Mouse (Mus musculus): ENCODE measurements around the gene Tmem229b.

Gene Tmem229b

GRCm38 (mm10) chr12:78952484-78952883, 54.9 kb downstream of the Tmem229b start:
- in situ Hi-C loops (cut with MboI): no loop called here

GRCm38 (mm10) chr12:78952053-78952452, 55.4 kb downstream of the Tmem229b start:
- in situ Hi-C loops (cut with MboI): no loop called here

- in situ Hi-C loops (cut with MboI): no loop called here
These were observed 59.8 kb downstream of the Tmem229b start for GRCm38 (mm10) chr12:78947661-78948060.

GRCm38 (mm10) chr12:78947161-78947560, 60.3 kb downstream of the Tmem229b start:
- in situ Hi-C loops (cut with MboI): no loop called here

GRCm38 (mm10) chr12:78942931-78943330, 64.5 kb downstream of the Tmem229b start:
- in situ Hi-C loops (cut with MboI): no loop called here

- in situ Hi-C loops (cut with MboI): no loop called here
These were observed 67.3 kb downstream of the Tmem229b start for GRCm38 (mm10) chr12:78940081-78940480.

GRCm38 (mm10) chr12:78939393-78940037, 67.9 kb downstream of the Tmem229b start:
- in situ Hi-C loops (cut with MboI): no loop called here

- in situ Hi-C loops (cut with MboI): no loop called here
These were observed 70.9 kb downstream of the Tmem229b start for GRCm38 (mm10) chr12:78936494-78936893.

GRCm38 (mm10) chr12:78929900-78930299, 77.5 kb downstream of the Tmem229b start:
- in situ Hi-C loops (cut with MboI): loop anchor here (10.0 kb wide), 1 partner anchor 85 kb away; no protein-coding TSS in a partner anchor

GRCm38 (mm10) chr12:78927287-78927686, 80.1 kb downstream of the Tmem229b start:
- in situ Hi-C loops (cut with MboI): loop anchor here (10.0 kb wide), 1 partner anchor 88 kb away; no protein-coding TSS in a partner anchor

- in situ Hi-C loops (cut with MboI): loop anchor here (5.0 to 10.0 kb wide), 2 partner anchors 91 to 174 kb away; no protein-coding TSS in a partner anchor
These were observed 83.8 kb downstream of the Tmem229b start for GRCm38 (mm10) chr12:78923539-78924189.

- in situ Hi-C loops (cut with MboI): loop anchor here (5.0 to 10.0 kb wide), 2 partner anchors 92 to 174 kb away; no protein-coding TSS in a partner anchor
These were observed 84.5 kb downstream of the Tmem229b start for GRCm38 (mm10) chr12:78922977-78923376.

- in situ Hi-C loops (cut with MboI): loop anchor here (5.0 to 10.0 kb wide), 2 partner anchors 93 to 175 kb away; no protein-coding TSS in a partner anchor
These were observed 85.4 kb downstream of the Tmem229b start for GRCm38 (mm10) chr12:78922058-78922457.

- in situ Hi-C loops (cut with MboI): loop anchor here (5.0 to 10.0 kb wide), 2 partner anchors 93 to 176 kb away; no protein-coding TSS in a partner anchor
These were observed 86.0 kb downstream of the Tmem229b start for GRCm38 (mm10) chr12:78921421-78921820.

- in situ Hi-C loops (cut with MboI): no loop called here
These were observed 88.2 kb downstream of the Tmem229b start for GRCm38 (mm10) chr12:78919079-78919712.

- in situ Hi-C loops (cut with MboI): no loop called here
These were observed 89.0 kb downstream of the Tmem229b start for GRCm38 (mm10) chr12:78918227-78919078.

- in situ Hi-C loops (cut with MboI): no loop called here
These were observed 91.1 kb downstream of the Tmem229b start for GRCm38 (mm10) chr12:78916278-78916677.

GRCm38 (mm10) chr12:78915561-78915960, 91.9 kb downstream of the Tmem229b start:
- in situ Hi-C loops (cut with MboI): no loop called here

GRCm38 (mm10) chr12:78914458-78914857, 93.0 kb downstream of the Tmem229b start:
- in situ Hi-C loops (cut with MboI): no loop called here
